Mouse (Mus musculus): Measurements from ENCODE around the gene Adgrg2.

The Adgrg2 gene

GRCm38 (mm10) chrX:160390464-160390956 lies at the start of gene Adgrg2:
Gene Adgrg2 (plus strand): TSS chrX:160390690.
- peak; percentile 1 for DNase-seq

DNA sequence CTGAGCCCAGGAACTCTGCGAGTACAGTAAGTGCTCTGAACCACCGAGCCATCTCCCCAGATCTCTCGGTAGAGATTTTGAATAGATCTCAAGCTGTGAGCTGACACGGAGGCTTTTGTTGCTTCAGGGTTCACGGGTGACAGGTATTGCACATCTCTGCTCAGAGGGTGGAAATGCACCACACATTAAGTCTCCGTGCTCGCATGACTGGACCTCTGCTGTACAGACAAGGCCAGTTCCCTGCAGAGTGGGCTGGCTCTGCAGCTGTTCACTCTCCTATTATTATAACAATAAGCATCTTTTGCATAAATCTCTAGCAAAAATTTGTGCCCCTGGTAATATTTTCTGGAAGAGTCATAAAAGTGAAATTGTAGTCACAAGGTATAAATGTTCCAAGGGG lies 39.5 kb upstream of the Adgrg2 start:
- DNase-seq, result no peak

- no peak for DNase-seq
Observed at GRCm38 (mm10) chrX:160351967-160352677, 38.4 kb upstream of the Adgrg2 start.

GRCm38 (mm10) chrX:160384748-160385501 lies 5.6 kb upstream of the Adgrg2 start:
- DNase-seq, result no peak

GRCm38 (mm10) chrX:160385502-160385772 lies 5.1 kb upstream of the Adgrg2 start:
- DNase-seq, result no peak

GRCm38 (mm10) chrX:160412930-160413453 lies 22.5 kb downstream of the Adgrg2 start:
- DNase-seq, result peak; percentile 30

- DNase-seq, result peak; percentile 21
Observed at GRCm38 (mm10) chrX:160413881-160414395, 23.4 kb downstream of the Adgrg2 start.

DNA sequence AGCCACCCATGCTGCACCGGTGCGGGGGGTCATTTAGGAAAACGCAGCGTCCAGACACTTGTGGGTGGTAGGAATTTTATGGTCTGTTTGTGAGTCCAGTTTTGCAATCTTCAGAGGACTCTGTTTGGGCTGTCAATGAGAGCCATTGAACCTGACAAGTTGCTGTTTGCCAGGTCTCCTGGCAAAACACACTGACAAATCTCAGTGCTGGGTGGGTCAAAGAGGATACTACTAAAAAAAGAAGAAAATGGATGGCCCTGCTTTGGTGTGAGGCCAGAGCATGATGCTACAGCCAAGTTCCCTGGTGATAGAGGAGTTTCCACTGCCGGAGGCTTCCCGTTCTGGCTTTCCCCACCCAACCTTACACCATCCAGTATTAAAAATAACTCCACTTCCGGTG lies 27.9 kb downstream of the Adgrg2 start:
- no peak for DNase-seq

DNA sequence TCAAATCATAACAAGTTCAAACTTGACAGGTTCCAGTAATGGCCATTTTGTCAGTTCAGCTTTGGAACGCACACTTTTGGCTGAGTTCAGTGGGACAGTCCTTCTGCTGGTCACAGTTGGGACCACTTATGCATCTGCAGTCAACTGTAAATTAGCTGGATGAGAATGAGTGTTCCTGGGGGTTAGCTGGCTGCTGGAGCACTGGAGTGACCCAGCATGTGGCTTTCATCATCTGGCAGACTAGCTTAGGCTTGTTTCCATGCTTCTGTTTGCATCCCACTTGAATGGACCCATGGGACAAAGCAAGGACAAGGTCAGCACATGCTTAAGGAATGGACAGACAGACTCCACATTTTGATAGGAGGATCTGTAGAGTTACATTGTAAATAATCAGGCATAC lies 33.2 kb downstream of the Adgrg2 start:
- no peak for DNase-seq

GRCm38 (mm10) chrX:160426486-160426885 lies 36.0 kb downstream of the Adgrg2 start:
- peak; percentile 78 for DNase-seq

DNA sequence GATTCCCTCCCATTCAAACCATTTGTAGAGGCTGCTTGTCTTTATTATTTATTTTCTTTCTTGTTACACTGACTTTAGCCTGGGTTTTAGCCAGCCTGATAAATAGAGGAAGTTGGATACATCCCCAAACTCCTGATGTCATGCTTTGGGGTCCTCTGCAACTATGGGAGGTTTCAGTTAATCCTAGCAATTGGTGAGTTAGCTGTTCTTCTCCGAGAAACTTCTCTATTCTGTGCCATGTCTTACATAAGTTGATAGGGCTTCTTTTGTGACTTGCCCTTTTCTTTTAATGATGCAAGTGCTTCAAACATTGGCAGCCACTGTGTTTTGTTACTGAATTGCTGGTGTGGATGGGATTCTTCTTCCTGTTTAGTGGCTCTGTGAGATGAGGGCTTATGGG lies 36.4 kb downstream of the Adgrg2 start:
- DNase-seq, result peak; percentile 6

- DNase-seq, result no peak
Observed at GRCm38 (mm10) chrX:160432192-160432591, 41.7 kb downstream of the Adgrg2 start.

GRCm38 (mm10) chrX:160441272-160441671 lies 50.8 kb downstream of the Adgrg2 start:
- no peak for DNase-seq

GRCm38 (mm10) chrX:160448351-160448750 lies 57.9 kb downstream of the Adgrg2 start:
- no peak for DNase-seq

DNA sequence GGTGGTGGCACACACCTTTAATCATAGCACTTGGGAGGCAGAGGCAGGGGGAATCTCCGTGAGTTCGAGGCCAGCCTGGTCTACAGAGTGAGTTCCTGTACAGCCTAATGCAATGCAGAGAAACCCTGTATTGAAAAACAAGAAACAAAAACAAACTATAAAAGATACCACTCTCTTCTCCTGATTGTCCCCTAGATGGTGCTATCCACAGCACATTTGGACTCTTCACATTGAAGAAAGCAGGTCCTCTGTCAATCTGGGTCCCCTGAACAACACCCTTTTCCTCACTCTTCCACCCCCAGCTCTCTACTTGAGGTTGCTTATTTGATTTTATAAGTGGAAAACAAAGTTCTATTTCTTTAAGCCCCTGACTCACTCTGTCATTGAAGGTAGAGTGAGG lies 58.9 kb downstream of the Adgrg2 start:
- DNase-seq, result peak; percentile 3

- peak; percentile 13 for DNase-seq
Observed at GRCm38 (mm10) chrX:160455686-160456085, 65.2 kb downstream of the Adgrg2 start.

DNA sequence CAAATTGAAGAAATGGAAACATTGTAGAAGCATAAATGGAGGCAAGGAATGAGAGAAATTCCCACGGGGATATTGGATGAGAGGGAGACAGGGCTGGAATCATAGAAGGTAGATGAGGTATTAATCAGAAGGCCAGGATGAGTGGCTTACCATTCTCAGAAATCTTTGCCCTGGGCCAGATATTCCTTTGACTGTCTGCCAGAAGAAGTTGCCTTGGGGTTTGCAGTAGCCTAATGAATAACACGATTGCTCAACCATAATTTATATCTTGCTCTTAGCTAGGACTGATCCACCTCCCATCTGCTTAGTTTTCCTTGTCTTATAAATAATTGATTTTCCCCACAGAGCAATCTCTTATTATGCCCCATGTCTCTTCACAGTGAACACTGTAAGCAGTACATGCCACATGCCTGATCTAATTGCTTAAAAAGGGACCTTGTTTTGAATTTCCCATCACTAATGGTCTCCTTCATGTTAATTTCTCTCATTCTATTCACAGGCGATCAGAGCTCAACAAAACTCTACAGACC lies 80.8 kb downstream of the Adgrg2 start:
- peak; percentile 21 for DNase-seq

DNA sequence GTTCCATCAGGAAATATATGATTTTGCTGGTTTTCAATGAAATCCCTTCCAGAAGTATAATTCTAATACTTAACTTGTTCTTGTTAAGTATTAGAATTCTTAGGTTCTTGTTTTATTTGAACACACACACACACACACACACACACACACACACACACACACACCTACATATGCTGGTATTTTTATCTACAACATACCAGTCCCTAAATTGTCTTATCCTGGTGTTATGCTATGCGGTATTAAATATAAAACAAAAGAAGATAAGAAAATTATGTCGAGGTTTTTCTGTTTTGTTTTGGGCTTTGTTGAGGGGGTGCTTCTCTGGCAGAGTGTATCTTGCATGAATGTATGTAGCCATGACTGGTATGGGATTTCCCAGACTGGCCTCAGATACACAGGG lies 99.3 kb downstream of the Adgrg2 start:
- no peak for DNase-seq

GRCm38 (mm10) chrX:160494333-160494732 lies 103.8 kb downstream of the Adgrg2 start:
- no peak for DNase-seq

- no peak for DNase-seq
Observed at GRCm38 (mm10) chrX:160494921-160495320, 104.4 kb downstream of the Adgrg2 start.

- no peak for DNase-seq
Observed at GRCm38 (mm10) chrX:160496473-160496872, 106.0 kb downstream of the Adgrg2 start.

- DNase-seq, result no peak
Observed at GRCm38 (mm10) chrX:160501095-160501494, 110.6 kb downstream of the Adgrg2 start.

DNA sequence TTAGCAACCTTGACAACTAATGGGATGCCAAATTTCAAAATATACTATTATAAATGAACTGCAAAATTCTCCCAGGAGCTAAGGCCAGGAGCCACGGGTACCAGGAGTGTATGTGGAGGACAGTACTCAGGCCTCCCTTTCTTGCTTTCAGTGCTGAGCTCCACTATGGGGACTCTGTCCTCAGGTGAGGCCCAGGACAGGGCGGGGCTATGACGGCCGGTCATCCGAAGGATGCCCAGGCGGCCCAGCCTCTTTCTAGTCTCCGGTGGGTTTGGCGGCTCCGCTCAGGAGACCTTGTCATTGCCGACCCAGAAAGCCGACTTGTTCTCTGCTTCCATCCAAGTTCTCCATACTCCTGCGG lies 111.2 kb downstream of the Adgrg2 start:
- no peak for DNase-seq

Measured in kidney, adult 9 months (tissue).